Mouse (Mus musculus): ENCODE data around the gene Adcy7. TPM values are rescaled to one million over a fixed set of nuclear protein-coding genes. Genes with fewer than 3 reads are reported as not detected.

Adcy7 gene
- 21.2 and 23.2 TPM in 2 replicates for total RNA-seq (2014; rRNA removed)
- polyA plus RNA-seq (2015; fragmentation: Nextera tagmentation; extraction: Ambion mirVana): 7.6 and 8.6 TPM in 2 replicates

GRCm38 (mm10) chr8:88272231-88273050 is at the start of gene Adcy7:
Gene Adcy7 (plus strand): TSS chr8:88272403.
- Histone ChIP-seq H3K4me1 (ENCODE audit: insufficient read depth, low read length) (no peaks in the 10 kb centered on the region), H3K4me3 (ENCODE audit: low read length) (peak within 1 kb of the TSS; percentile 46), H3K4me2 (ENCODE audit: low read depth, low read length) (peak within 1 kb of the TSS; percentile 87), H3K9me3 (ENCODE audit: low read length) (no peaks in the 10 kb centered on the region), H3K27ac (no peak within 1 kb of the TSS), H3K36me3 (ENCODE audit: insufficient read depth, low read length) (no peaks in the 10 kb centered on the region), H3K27me3 (ENCODE audit: insufficient read depth, low read length) (no peaks in the 10 kb centered on the region), H3K9ac (replicated peaks; ENCODE audit: low read length) (peak within 1 kb of the TSS; percentile 62)
- peak; percentile 40 for TF ChIP-seq CTCF (IDR thresholded peaks at IDR 0.05; ENCODE audit: low read depth)
- 3% methylated on average over 63 of the region's 64 CpGs for WGBS
- DNase-seq (ENCODE audit: low spot score): peak; percentile 70
- ATAC-seq: peak; percentile 77

GRCm38 (mm10) chr8:88225358-88225757 is 46.8 kb upstream of the Adcy7 start:
- 20% methylated on average over 5 of the region's 5 CpGs for WGBS
- no peaks in the 10 kb centered on the region for H3K36me3 ChIP-seq (ENCODE audit: insufficient read depth, low read length)
- H3K9me3 ChIP-seq (ENCODE audit: low read length): no peaks in the 10 kb centered on the region
- ATAC-seq: 0 out of 2 replicates have a peak, but pooled peaks have one; percentile 24
- H3K27ac ChIP-seq: 0 out of 2 replicates have a peak overlapping the region, but pooled peaks have one; percentile 8
- DNase-seq (ENCODE audit: low spot score): no peak
- H3K4me2 ChIP-seq (ENCODE audit: low read depth, low read length): no peak overlapping the region
- H3K4me3 ChIP-seq (ENCODE audit: low read length): no peak overlapping the region
- H3K9ac ChIP-seq (replicated peaks; ENCODE audit: low read length): no peak overlapping the region
- TF ChIP-seq CTCF (IDR thresholded peaks at IDR 0.05; ENCODE audit: low read depth): no peak
- no peaks in the 10 kb centered on the region for H3K27me3 ChIP-seq (ENCODE audit: insufficient read depth, low read length)
- peaks cover 7% of the 10 kb centered on the region; the same call in 1 of the 2 replicates for H3K4me1 ChIP-seq (ENCODE audit: insufficient read depth, low read length)

- 61% methylated on average over 6 of the region's 6 CpGs for WGBS
- no peak overlapping the region for H3K4me3 ChIP-seq (ENCODE audit: low read length)
- H3K27me3 ChIP-seq (ENCODE audit: insufficient read depth, low read length): no peaks in the 10 kb centered on the region
- no peaks in the 10 kb centered on the region for H3K36me3 ChIP-seq (ENCODE audit: insufficient read depth, low read length)
- H3K4me1 ChIP-seq (ENCODE audit: insufficient read depth, low read length): peaks cover 7% of the 10 kb centered on the region; the same call in 1 of the 2 replicates
- ATAC-seq (no peak), DNase-seq (ENCODE audit: low spot score) (no peak)
- H3K9ac ChIP-seq (replicated peaks; ENCODE audit: low read length): 0 out of 2 replicates have a peak overlapping the region, but pooled peaks have one; percentile 3
- no peak for TF ChIP-seq CTCF (IDR thresholded peaks at IDR 0.05; ENCODE audit: low read depth)
- H3K4me2 ChIP-seq (ENCODE audit: low read depth, low read length): no peak overlapping the region
- H3K9me3 ChIP-seq (ENCODE audit: low read length): no peaks in the 10 kb centered on the region
- H3K27ac ChIP-seq: no peak overlapping the region; the same call in 1 of the 2 replicates
Observed at GRCm38 (mm10) chr8:88227851-88228250, 44.4 kb upstream of the Adcy7 start.

GRCm38 (mm10) chr8:88228286-88228685 is 43.9 kb upstream of the Adcy7 start:
- H3K4me3 ChIP-seq (ENCODE audit: low read length): no peak overlapping the region
- H3K9me3 ChIP-seq (ENCODE audit: low read length): no peaks in the 10 kb centered on the region
- no peak for TF ChIP-seq CTCF (IDR thresholded peaks at IDR 0.05; ENCODE audit: low read depth)
- no peaks in the 10 kb centered on the region for H3K36me3 ChIP-seq (ENCODE audit: insufficient read depth, low read length)
- 0 out of 2 replicates have a peak overlapping the region, but pooled peaks have one; percentile 3 for H3K9ac ChIP-seq (replicated peaks; ENCODE audit: low read length)
- peak; percentile 12 for DNase-seq (ENCODE audit: low spot score)
- no peak overlapping the region; the same call in 1 of the 2 replicates for H3K27ac ChIP-seq
- 57% methylated on average over 1 of the region's 1 CpGs for WGBS
- H3K27me3 ChIP-seq (ENCODE audit: insufficient read depth, low read length): no peaks in the 10 kb centered on the region
- peaks cover 7% of the 10 kb centered on the region; the same call in 1 of the 2 replicates for H3K4me1 ChIP-seq (ENCODE audit: insufficient read depth, low read length)
- no peak overlapping the region for H3K4me2 ChIP-seq (ENCODE audit: low read depth, low read length)
- ATAC-seq: no peak

- Histone ChIP-seq H3K9me3 (ENCODE audit: low read length) (no peaks in the 10 kb centered on the region), H3K27ac (no peak overlapping the region), H3K9ac (replicated peaks; ENCODE audit: low read length) (no peak overlapping the region), H3K36me3 (ENCODE audit: insufficient read depth, low read length) (no peaks in the 10 kb centered on the region), H3K4me3 (ENCODE audit: low read length) (no peak overlapping the region), H3K27me3 (ENCODE audit: insufficient read depth, low read length) (no peaks in the 10 kb centered on the region), H3K4me2 (ENCODE audit: low read depth, low read length) (no peak overlapping the region), H3K4me1 (ENCODE audit: insufficient read depth, low read length) (peaks cover 7% of the 10 kb centered on the region; the same call in 1 of the 2 replicates)
- no peak for DNase-seq (ENCODE audit: low spot score)
- 71% methylated on average over 1 of the region's 1 CpGs for WGBS
- TF ChIP-seq CTCF (IDR thresholded peaks at IDR 0.05; ENCODE audit: low read depth): no peak
- ATAC-seq: no peak
Observed at GRCm38 (mm10) chr8:88228800-88229199, 43.4 kb upstream of the Adcy7 start.

GRCm38 (mm10) chr8:88236666-88237065 is 35.5 kb upstream of the Adcy7 start:
- Histone ChIP-seq H3K4me2 (ENCODE audit: low read depth, low read length) (no peak overlapping the region), H3K27ac (no peak overlapping the region), H3K27me3 (ENCODE audit: insufficient read depth, low read length) (no peaks in the 10 kb centered on the region), H3K4me1 (ENCODE audit: insufficient read depth, low read length) (no peaks in the 10 kb centered on the region), H3K9ac (replicated peaks; ENCODE audit: low read length) (no peak overlapping the region), H3K9me3 (ENCODE audit: low read length) (no peaks in the 10 kb centered on the region), H3K36me3 (ENCODE audit: insufficient read depth, low read length) (no peaks in the 10 kb centered on the region), H3K4me3 (ENCODE audit: low read length) (no peak overlapping the region)
- WGBS: 62% methylated on average over 2 of the region's 2 CpGs
- ATAC-seq: no peak
- TF ChIP-seq CTCF (IDR thresholded peaks at IDR 0.05; ENCODE audit: low read depth): no peak
- DNase-seq (ENCODE audit: low spot score): no peak
